Mouse (Mus musculus) regulatory T cell (primary cell): Measurements from ENCODE around the gene Nfia.

Source experiments
- in situ Hi-C: fragments of 300-600 bp; cut with MboI, MseI; formaldehyde crosslinking; loops from one replicate; pipeline ENCODE4 v1.15.1; 2025; ENCODE audit warnings: high pct_unique_total_duplicates

Gene Nfia

GRCm38 (mm10) chr4:97780666-97781435 is 8.3 kb downstream of the Nfia start:
- in situ Hi-C loops: no loop called here

- in situ Hi-C loops: no loop called here
These were observed 9.5 kb downstream of the Nfia start for GRCm38 (mm10) chr4:97782069-97782468.

- in situ Hi-C loops: no loop called here
These were observed 10.0 kb downstream of the Nfia start for GRCm38 (mm10) chr4:97782497-97782896.

- in situ Hi-C loops: no loop called here
These were observed 10.7 kb downstream of the Nfia start for GRCm38 (mm10) chr4:97783073-97783879.

GRCm38 (mm10) chr4:97784236-97784635 is 11.7 kb downstream of the Nfia start:
- in situ Hi-C loops: no loop called here

- in situ Hi-C loops: no loop called here
These were observed 13.2 kb downstream of the Nfia start for GRCm38 (mm10) chr4:97785547-97786271.

GRCm38 (mm10) chr4:97786571-97786970 is 14.0 kb downstream of the Nfia start:
- in situ Hi-C loops: no loop called here

- in situ Hi-C loops: no loop called here
These were observed 15.0 kb downstream of the Nfia start for GRCm38 (mm10) chr4:97787515-97787914.

GRCm38 (mm10) chr4:97788537-97788936 is 16.0 kb downstream of the Nfia start:
- in situ Hi-C loops: no loop called here

GRCm38 (mm10) chr4:97793931-97794330 is 21.4 kb downstream of the Nfia start:
- in situ Hi-C loops: no loop called here

GRCm38 (mm10) chr4:97794865-97795264 is 22.3 kb downstream of the Nfia start:
- in situ Hi-C loops: no loop called here

GRCm38 (mm10) chr4:97795957-97796356 is 23.4 kb downstream of the Nfia start:
- in situ Hi-C loops: no loop called here

GRCm38 (mm10) chr4:97796505-97796904 is 24.0 kb downstream of the Nfia start:
- in situ Hi-C loops: no loop called here

GRCm38 (mm10) chr4:97803791-97804190 is 31.3 kb downstream of the Nfia start:
- in situ Hi-C loops: no loop called here

- in situ Hi-C loops: no loop called here
These were observed 32.1 kb downstream of the Nfia start for GRCm38 (mm10) chr4:97804638-97805037.

- in situ Hi-C loops: no loop called here
These were observed 32.7 kb downstream of the Nfia start for GRCm38 (mm10) chr4:97805255-97805654.

GRCm38 (mm10) chr4:97805896-97806808 is 33.6 kb downstream of the Nfia start:
- in situ Hi-C loops: no loop called here

- in situ Hi-C loops: no loop called here
These were observed 34.4 kb downstream of the Nfia start for GRCm38 (mm10) chr4:97806924-97807323.

- in situ Hi-C loops: no loop called here
These were observed 36.4 kb downstream of the Nfia start for GRCm38 (mm10) chr4:97808885-97809284.

- in situ Hi-C loops: no loop called here
These were observed 37.2 kb downstream of the Nfia start for GRCm38 (mm10) chr4:97809582-97810295.
